Mouse (Mus musculus): ENCODE results near the gene Atp6v0b. TPM values are rescaled to one million over a fixed set of nuclear protein-coding genes. Genes with fewer than 3 reads are reported as not detected.

Atp6v0b gene
- 177 and 185 TPM in 2 replicates for polyA plus RNA-seq (2015; fragmentation: Nextera tagmentation; extraction: Ambion mirVana)

- Histone ChIP-seq H3K9me3 (no peaks in the 10 kb centered on the region), H3K4me1 (peaks cover 31% of the 10 kb centered on the region), H3K27me3 (no peaks in the 10 kb centered on the region), H3K4me3 (peak within 1 kb of the TSS; percentile 94), H3K9ac (peak within 1 kb of the TSS; percentile 84), H3K36me3 (peaks cover 18% of the 10 kb centered on the region), H3K4me2 (peak within 1 kb of the TSS; percentile 97), H3K27ac (no peak within 1 kb of the TSS)
- ATAC-seq (ENCODE audit: borderline replicate concordance, extremely low read depth, low FRiP score, low TSS enrichment): peak; percentile 82
- under 1% methylated on average over 37 of the region's 37 CpGs for WGBS
These were observed at the start of gene Atp6v0b for GRCm38 (mm10) chr4:117887133-117887532. TSS of gene Atp6v0b (minus strand) at chr4:117887333.

DNA sequence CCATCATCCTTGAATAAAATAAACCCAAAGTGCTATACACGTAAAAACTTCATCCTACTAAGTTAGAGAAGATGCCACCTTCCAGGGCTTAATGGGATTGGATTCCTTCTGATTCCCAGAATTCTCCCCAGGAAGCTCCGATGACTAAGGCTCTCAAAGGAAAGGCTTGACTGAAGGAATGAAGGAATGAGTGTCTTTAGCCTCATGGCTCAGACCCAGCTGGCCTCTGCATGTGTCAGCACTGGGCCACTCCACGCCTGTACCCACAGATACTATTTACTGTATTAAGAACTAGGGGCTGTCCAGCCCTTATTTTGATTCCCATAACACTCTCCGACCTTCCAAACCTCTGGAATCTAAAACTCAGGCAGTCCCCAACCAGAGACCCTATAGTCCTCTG, 46.9 kb upstream of the Atp6v0b start:
- no peaks in the 10 kb centered on the region for H3K36me3 ChIP-seq
- H3K4me3 ChIP-seq: no peak overlapping the region
- peaks cover 8% of the 10 kb centered on the region for H3K27me3 ChIP-seq
- 78% methylated on average over 4 of the region's 4 CpGs for WGBS
- H3K4me1 ChIP-seq: peaks cover 12% of the 10 kb centered on the region
- H3K4me2 ChIP-seq: no peak overlapping the region
- ATAC-seq (ENCODE audit: borderline replicate concordance, extremely low read depth, low FRiP score, low TSS enrichment): no peak
- H3K9ac ChIP-seq: no peak overlapping the region
- H3K27ac ChIP-seq: no peak overlapping the region
- no peaks in the 10 kb centered on the region for H3K9me3 ChIP-seq

DNA sequence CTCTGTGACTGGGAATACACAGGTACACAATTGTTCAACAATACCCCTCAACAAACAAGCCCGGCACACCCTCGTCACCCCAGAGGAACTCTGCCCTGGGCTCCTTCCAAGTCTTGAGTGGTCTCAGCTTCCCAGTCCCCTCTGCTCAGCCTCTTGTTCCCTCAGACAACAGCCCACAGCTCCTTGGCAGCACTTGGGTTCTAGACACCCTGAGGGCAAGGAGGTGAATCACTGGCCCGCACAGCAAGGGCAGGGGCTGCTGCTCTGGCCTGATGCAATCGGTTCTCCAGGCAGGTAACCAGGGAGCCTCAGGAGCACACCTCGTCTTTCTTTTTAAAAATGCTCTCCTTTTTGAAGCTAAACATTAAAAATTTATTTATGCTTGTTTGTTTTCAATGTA, 46.1 kb upstream of the Atp6v0b start:
- H3K4me1 ChIP-seq: peaks cover 20% of the 10 kb centered on the region
- H3K27me3 ChIP-seq: peaks cover 15% of the 10 kb centered on the region
- H3K36me3 ChIP-seq: no peaks in the 10 kb centered on the region
- no peaks in the 10 kb centered on the region for H3K9me3 ChIP-seq
- no peak overlapping the region for H3K4me3 ChIP-seq
- ATAC-seq (ENCODE audit: borderline replicate concordance, extremely low read depth, low FRiP score, low TSS enrichment): no peak
- no peak overlapping the region for H3K27ac ChIP-seq
- WGBS: 67% methylated on average over 5 of the region's 5 CpGs
- no peak overlapping the region for H3K9ac ChIP-seq
- H3K4me2 ChIP-seq: no peak overlapping the region

DNA sequence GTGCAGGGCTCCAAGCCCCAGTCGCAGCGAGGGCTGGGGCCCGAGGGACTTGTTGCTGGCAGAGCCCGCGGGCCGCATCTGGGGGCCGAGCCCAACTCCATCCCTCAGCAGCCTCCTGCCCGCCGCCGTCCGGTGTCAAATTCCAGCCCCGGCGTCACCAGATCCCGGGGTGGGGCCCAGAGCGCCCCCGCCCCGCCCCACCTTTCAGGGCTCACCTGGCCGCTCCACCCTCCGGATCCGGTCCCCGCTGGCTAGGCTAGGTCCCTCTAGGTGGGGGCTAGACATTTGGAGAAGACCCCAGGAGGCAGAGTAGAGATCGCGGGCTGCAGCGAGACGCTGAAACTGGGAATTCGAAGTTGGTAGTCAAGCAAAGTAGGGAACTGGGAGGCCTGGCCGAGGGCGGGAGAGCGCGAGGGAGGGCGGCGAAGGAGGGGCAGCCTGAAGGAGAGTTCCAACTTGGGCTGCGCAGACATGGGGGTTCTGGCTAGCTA, 42.3 kb upstream of the Atp6v0b start, which contains the start of gene Artn:
Artn (minus strand) TSS at position 373 of the 491 bp plus-strand sequence.
- peak within 1 kb of the TSS; percentile 68 for H3K4me2 ChIP-seq
- peak; percentile 56 for ATAC-seq (ENCODE audit: borderline replicate concordance, extremely low read depth, low FRiP score, low TSS enrichment)
- peaks cover 42% of the 10 kb centered on the region for H3K4me1 ChIP-seq
- H3K4me3 ChIP-seq: peak within 1 kb of the TSS; percentile 37
- H3K9ac ChIP-seq: peak within 1 kb of the TSS; percentile 35
- H3K27me3 ChIP-seq: peaks cover 48% of the 10 kb centered on the region
- H3K36me3 ChIP-seq: no peaks in the 10 kb centered on the region
- WGBS: 1% methylated on average over 33 of the region's 33 CpGs
- H3K27ac ChIP-seq: peak within 1 kb of the TSS; percentile 61
- H3K9me3 ChIP-seq: no peaks in the 10 kb centered on the region

- Histone ChIP-seq H3K9ac (peak overlapping the region; percentile 35), H3K27ac (peak overlapping the region; percentile 61), H3K4me2 (peak overlapping the region; percentile 68), H3K9me3 (no peaks in the 10 kb centered on the region), H3K27me3 (peaks cover 48% of the 10 kb centered on the region), H3K36me3 (no peaks in the 10 kb centered on the region), H3K4me3 (peak overlapping the region; percentile 37), H3K4me1 (peaks cover 48% of the 10 kb centered on the region)
- peak; percentile 9; the same call in 1 of the 2 replicates for ATAC-seq (ENCODE audit: borderline replicate concordance, extremely low read depth, low FRiP score, low TSS enrichment)
- 2% methylated on average over 13 of the region's 13 CpGs for WGBS
These were observed 41.6 kb upstream of the Atp6v0b start for GRCm38 (mm10) chr4:117928699-117929241.

DNA sequence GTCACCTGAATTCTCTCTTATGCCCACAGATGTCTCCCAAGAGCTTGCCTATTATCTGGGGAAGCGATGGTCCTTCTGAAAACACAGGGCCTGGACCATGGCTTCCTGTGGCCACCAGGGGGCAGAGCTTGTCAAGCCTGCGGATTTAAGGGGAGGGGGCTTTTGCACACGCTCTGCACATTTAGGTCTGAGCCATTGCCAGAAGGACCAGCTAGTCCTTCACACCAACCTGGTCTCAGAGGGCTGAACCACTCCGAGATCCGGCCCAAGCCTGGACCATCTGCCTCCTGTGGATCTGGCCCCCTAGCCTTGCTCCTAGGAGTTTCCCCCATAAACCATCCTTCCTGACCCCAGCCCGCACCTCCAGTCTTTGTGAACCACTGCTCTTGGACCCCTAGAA, 41.1 kb upstream of the Atp6v0b start:
- no peaks in the 10 kb centered on the region for H3K36me3 ChIP-seq
- H3K9ac ChIP-seq: no peak overlapping the region
- 0 out of 2 replicates have a peak overlapping the region, but pooled peaks have one; percentile 37 for H3K4me3 ChIP-seq
- H3K27ac ChIP-seq: no peak overlapping the region
- peak overlapping the region; percentile 68 for H3K4me2 ChIP-seq
- H3K27me3 ChIP-seq: peaks cover 48% of the 10 kb centered on the region
- H3K4me1 ChIP-seq: peaks cover 51% of the 10 kb centered on the region
- no peaks in the 10 kb centered on the region for H3K9me3 ChIP-seq
- ATAC-seq (ENCODE audit: borderline replicate concordance, extremely low read depth, low FRiP score, low TSS enrichment): no peak; the same call in 1 of the 2 replicates
- 19% methylated on average over 6 of the region's 6 CpGs for WGBS

DNA sequence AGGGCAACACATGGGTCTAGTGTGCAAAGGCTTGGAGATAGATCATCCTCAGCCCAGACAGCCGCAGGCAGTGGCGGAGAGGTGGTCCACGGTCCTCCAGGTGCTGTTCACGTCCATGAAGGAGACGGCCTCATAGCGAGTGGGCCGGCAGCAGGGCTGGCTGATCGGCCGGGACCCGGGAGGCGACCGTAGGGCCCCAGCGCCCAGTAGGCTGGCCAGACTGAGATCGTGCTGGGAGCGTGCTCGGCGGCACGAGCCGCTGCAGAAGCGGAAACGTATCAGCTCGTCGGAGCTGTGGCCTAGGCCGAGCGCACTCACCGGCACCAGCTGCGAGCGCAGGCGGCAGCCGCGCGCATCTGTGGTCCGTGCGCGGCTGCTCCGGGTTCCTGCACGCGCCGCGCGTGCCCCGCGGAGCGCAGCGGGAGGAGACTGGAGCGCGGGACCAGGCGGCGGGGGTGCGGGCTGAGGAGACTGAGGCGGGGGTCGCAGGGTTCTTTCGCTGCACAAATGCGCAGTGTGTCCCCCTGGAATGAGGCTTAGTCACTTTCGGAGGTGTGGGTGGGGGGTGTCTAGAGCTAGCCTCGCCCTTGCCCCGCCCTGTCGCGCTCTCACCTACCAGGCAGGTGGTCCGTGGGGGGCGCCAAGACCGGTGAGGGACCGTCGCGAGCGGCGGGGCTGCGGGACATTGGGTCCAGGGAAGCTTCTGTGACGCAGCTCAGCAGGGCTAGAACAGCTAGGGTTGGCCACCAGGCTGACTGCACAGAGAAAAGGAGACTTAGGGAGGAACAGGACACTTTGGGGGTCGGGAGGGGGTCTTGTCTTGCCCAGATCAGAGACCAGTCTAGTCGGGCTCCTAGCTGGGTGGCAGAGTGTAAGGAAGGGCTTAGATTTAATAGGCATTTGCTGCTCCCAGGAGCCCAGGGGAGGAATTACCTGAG, 39.7 kb upstream of the Atp6v0b start:
- no peaks in the 10 kb centered on the region for H3K9me3 ChIP-seq
- H3K27ac ChIP-seq: no peak overlapping the region
- peak overlapping the region; percentile 94 for H3K4me2 ChIP-seq
- peak; percentile 28 for ATAC-seq (ENCODE audit: borderline replicate concordance, extremely low read depth, low FRiP score, low TSS enrichment)
- peak overlapping the region; percentile 42 for H3K4me3 ChIP-seq
- H3K36me3 ChIP-seq: no peaks in the 10 kb centered on the region
- H3K9ac ChIP-seq: peak overlapping the region; percentile 33
- peaks cover 57% of the 10 kb centered on the region for H3K27me3 ChIP-seq
- WGBS: 1% methylated on average over 71 of the region's 71 CpGs
- peaks cover 54% of the 10 kb centered on the region for H3K4me1 ChIP-seq

DNA sequence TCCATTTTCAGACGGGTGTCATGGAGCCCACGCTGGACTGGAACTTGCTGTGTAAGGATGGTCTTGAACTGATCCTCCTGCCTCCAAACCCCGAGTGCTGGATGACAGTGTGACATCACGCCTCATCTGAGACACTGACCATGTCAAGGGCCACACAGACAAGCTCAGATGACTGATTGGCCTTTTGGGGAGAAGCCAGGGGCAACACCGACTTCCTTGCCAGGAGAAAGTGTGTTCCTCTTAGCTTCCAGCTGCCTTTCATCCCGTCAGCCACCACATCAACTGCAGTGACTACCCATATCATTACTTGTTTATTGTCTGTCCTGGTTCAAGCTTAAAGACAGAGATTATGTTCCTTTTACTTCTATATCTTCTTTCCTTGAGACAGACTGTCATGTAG, 37.8 kb upstream of the Atp6v0b start:
- Histone ChIP-seq H3K9me3 (no peaks in the 10 kb centered on the region), H3K9ac (no peak overlapping the region), H3K36me3 (no peaks in the 10 kb centered on the region), H3K27ac (no peak overlapping the region), H3K27me3 (peaks cover 51% of the 10 kb centered on the region), H3K4me2 (no peak overlapping the region), H3K4me3 (no peak overlapping the region), H3K4me1 (peaks cover 51% of the 10 kb centered on the region)
- WGBS: 36% methylated on average over 5 of the region's 6 CpGs
- ATAC-seq (ENCODE audit: borderline replicate concordance, extremely low read depth, low FRiP score, low TSS enrichment): 0 out of 2 replicates have a peak, but pooled peaks have one; percentile 17

- H3K4me1 ChIP-seq: peaks cover 37% of the 10 kb centered on the region
- no peak overlapping the region for H3K27ac ChIP-seq
- H3K36me3 ChIP-seq: no peaks in the 10 kb centered on the region
- no peak overlapping the region for H3K9ac ChIP-seq
- no peak for ATAC-seq (ENCODE audit: borderline replicate concordance, extremely low read depth, low FRiP score, low TSS enrichment)
- no peak overlapping the region for H3K4me2 ChIP-seq
- 24% methylated on average over 2 of the region's 2 CpGs for WGBS
- H3K27me3 ChIP-seq: peaks cover 44% of the 10 kb centered on the region
- no peak overlapping the region for H3K4me3 ChIP-seq
- H3K9me3 ChIP-seq: no peaks in the 10 kb centered on the region
These were observed 36.3 kb upstream of the Atp6v0b start for GRCm38 (mm10) chr4:117923450-117923849.

GRCm38 (mm10) chr4:117921358-117921757, 34.2 kb upstream of the Atp6v0b start:
- peaks cover 24% of the 10 kb centered on the region for H3K27me3 ChIP-seq
- ATAC-seq (ENCODE audit: borderline replicate concordance, extremely low read depth, low FRiP score, low TSS enrichment): no peak
- H3K27ac ChIP-seq: no peak overlapping the region
- no peaks in the 10 kb centered on the region for H3K9me3 ChIP-seq
- no peak overlapping the region for H3K4me2 ChIP-seq
- H3K4me1 ChIP-seq: peaks cover 23% of the 10 kb centered on the region
- 88% methylated on average over 2 of the region's 2 CpGs for WGBS
- no peak overlapping the region for H3K4me3 ChIP-seq
- no peaks in the 10 kb centered on the region for H3K36me3 ChIP-seq
- H3K9ac ChIP-seq: no peak overlapping the region

DNA sequence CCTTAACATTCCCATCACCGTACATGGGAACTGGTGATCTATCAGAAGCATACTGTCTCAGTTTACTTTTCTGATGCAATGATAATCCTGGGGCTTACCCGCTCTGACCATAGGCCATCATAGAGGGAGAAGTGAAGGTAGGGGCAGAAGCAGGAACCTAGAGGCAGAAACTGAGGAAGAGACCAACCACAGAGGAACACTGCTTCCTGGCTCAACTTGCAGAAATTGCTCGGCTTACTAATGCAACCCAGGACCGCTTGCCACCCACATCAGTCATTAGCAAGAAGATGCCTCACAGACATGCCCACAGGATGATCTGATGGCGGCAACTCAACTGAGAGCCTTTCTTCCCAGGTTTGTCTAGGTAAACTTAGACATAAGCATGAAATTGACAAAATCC, 31.6 kb upstream of the Atp6v0b start:
- Histone ChIP-seq H3K27me3 (peaks cover 9% of the 10 kb centered on the region; the same call in 1 of the 2 replicates), H3K4me3 (no peak overlapping the region), H3K9me3 (no peaks in the 10 kb centered on the region), H3K4me1 (peaks cover 27% of the 10 kb centered on the region), H3K9ac (no peak overlapping the region), H3K4me2 (no peak overlapping the region), H3K36me3 (no peaks in the 10 kb centered on the region), H3K27ac (no peak overlapping the region; the same call in 1 of the 2 replicates)
- no peak for ATAC-seq (ENCODE audit: borderline replicate concordance, extremely low read depth, low FRiP score, low TSS enrichment)
- WGBS: 71% methylated on average over 5 of the region's 5 CpGs

Measured in lung, embryonic 15.5 days (tissue).